Mouse (Mus musculus) E14TG2a.4 (cell line): ENCODE measurements around the gene Scn11a.

Source experiments
- CTCF ChIP-seq: conservative IDR thresholded peaks from 2 replicates; pipeline ENCODE4 v1.5.1; 2014; ENCODE audit warnings: low read length
- NANOG ChIP-seq: IDR thresholded peaks from 2 replicates; pipeline ENCODE4 v1.6.1; 2014; ENCODE audit warnings: borderline replicate concordance, low read length, mixed read lengths

DNA sequence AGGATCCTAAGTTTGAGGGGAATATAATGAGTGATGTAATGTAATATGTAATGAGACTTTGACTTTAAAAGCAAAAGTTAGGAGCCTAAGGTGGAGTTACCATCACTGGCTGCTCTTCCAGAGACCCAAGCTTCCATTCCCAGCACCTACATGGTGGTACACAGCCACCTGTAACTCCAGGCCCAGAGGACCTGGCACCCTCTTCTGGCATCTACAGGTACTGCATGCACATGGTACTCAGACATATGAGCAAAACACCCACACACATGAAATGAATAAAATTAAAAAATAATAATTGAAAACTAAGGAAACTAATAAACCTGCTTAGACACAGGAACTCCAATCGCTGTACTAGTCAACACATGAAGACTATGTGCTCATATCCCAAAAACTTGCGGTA is 18.8 kb downstream of the Scn11a start:
- peak; percentile 78 for TF ChIP-seq CTCF
- TF ChIP-seq NANOG, result no peak
